Mouse (Mus musculus) limb, embryonic 12.5 days (tissue): ENCODE data around the gene Cib4. TPM values are rescaled to one million over a fixed set of nuclear protein-coding genes. Genes with fewer than 3 reads are reported as not detected.

Experiments
- ATAC-seq: fragments of 200-750 bp; cut with Nextera tagmentation; 2 replicates; pipeline ENCODE4 v1.8.0; 2017; ENCODE audit warnings: low read depth, moderate TSS enrichment; ENCODE audit not compliant: insufficient number of reproducible peaks, insufficient read depth, low FRiP score, low TSS enrichment
- H3K27ac ChIP-seq: fragments of 300-500 bp; sonication (generic); 2 replicates; pipeline ENCODE4 v1.5.1; 2016; ENCODE audit warnings: mild to moderate bottlenecking, moderate library complexity
- H3K27me3 ChIP-seq: fragments of 300-500 bp; sonication (generic); 2 replicates; pipeline ENCODE4 v1.6.1; 2016; ENCODE audit warnings: mild to moderate bottlenecking, moderate library complexity
- H3K36me3 ChIP-seq: fragments of 300-500 bp; sonication (generic); 2 replicates; pipeline ENCODE4 v1.6.1; 2016; ENCODE audit warnings: mild to moderate bottlenecking, moderate library complexity
- H3K4me1 ChIP-seq: fragments of 300-500 bp; sonication (generic); replicated peaks from 2 replicates; pipeline ENCODE4 v1.6.1; 2016
- H3K4me2 ChIP-seq: fragments of 300-500 bp; sonication (generic); 2 replicates; pipeline ENCODE4 v1.6.1; 2016; ENCODE audit warnings: mild to moderate bottlenecking, moderate library complexity
- H3K4me3 ChIP-seq: fragments of 300-500 bp; sonication (generic); replicated peaks from 2 replicates; pipeline ENCODE4 v1.5.1; 2016; ENCODE audit warnings: mild to moderate bottlenecking
- H3K9ac ChIP-seq: fragments of 300-500 bp; sonication (generic); replicated peaks from 2 replicates; pipeline ENCODE4 v1.6.1; 2016; ENCODE audit warnings: mild to moderate bottlenecking, moderate library complexity
- H3K9me3 ChIP-seq: fragments of 300-500 bp; sonication (generic); 2 replicates; pipeline ENCODE4 v1.6.1; 2016; ENCODE audit warnings: mild to moderate bottlenecking, moderate library complexity
- WGBS: fragments of 180-500 bp; shearing (Covaris S2); methylation state at CpG from one replicate; pipeline ENCODE4 v1.1.7; 2016; 5-methylcytosine and 5-hydroxymethylcytosine counted together
- polyA plus RNA-seq: library from polyadenylated mRNA; unstranded; fragments of >200 nt; fragmentation: Nextera tagmentation; extraction: Ambion mirVana; gene quantifications from 2 replicates; pipeline ENCODE4 v1.2.1, GENCODE M21; 2016

Gene Cib4
- polyA plus RNA-seq, 1 experiment from 2014 or later: not detected

DNA sequence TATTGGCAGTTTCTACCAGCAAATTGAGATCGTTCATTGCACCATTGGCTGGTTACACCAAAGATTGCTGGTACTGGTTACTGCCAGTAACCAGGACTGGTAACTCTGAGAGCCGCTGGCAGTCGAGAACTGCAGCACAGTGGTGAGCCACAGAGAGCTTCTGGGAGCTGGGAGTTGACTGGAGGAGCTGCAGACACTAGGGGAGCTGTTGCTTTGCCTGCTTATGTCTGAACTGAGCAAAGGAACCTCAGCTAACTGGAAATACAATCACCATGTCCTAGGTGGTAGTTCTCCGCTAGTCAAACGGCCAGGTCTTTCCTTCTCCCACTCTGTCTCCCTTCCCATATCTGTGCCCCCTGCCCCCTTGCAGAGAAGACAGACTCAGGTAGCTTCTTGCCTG, 103.4 kb downstream of the Cib4 start:
- 0 out of 2 replicates have a peak, but pooled peaks cover 3% of the 10 kb centered on the region for H3K27me3 ChIP-seq
- no peak for ATAC-seq
- H3K27ac ChIP-seq: no peak overlapping the region
- H3K36me3 ChIP-seq: no peaks in the 10 kb centered on the region
- no peaks in the 10 kb centered on the region for H3K9me3 ChIP-seq
- H3K4me2 ChIP-seq: no peak overlapping the region
- H3K9ac ChIP-seq: no peak overlapping the region
- H3K4me3 ChIP-seq: no peak overlapping the region
- WGBS: 67% methylated on average over 5 of the region's 5 CpGs
- peaks cover 11% of the 10 kb centered on the region; the same call in 1 of the 2 replicates for H3K4me1 ChIP-seq

DNA sequence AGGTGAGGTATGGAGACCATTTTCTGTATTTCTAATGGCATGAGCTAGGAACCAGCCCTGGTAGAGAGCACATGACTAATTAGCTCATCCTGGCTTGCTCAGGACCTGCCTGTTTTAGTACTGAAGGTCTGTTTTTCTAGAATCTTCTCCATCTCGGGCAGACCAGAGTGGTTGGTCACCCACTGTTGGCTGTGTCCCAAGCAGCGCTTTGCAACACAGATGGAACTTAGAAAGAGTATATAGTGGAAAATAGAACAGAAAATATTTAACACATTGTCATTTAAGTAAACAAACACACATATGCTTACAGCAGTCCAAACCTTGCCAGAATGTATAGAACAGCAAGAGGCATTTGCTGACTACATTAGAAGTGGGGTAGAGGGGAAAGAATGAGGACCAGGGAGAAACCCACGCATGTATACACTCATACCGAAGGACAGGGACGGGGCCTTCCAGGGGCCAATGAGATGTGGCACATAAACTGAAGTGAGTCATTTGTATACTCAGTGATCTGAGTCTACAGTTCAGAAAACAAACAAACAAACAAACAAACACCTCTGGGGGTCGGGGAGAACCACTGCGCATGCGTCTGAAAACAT, 105.2 kb downstream of the Cib4 start:
- Histone ChIP-seq H3K27me3 (no peaks in the 10 kb centered on the region), H3K27ac (no peak overlapping the region), H3K36me3 (no peaks in the 10 kb centered on the region), H3K9ac (no peak overlapping the region), H3K9me3 (no peaks in the 10 kb centered on the region), H3K4me1 (peaks cover 11% of the 10 kb centered on the region; the same call in 1 of the 2 replicates), H3K4me3 (no peak overlapping the region), H3K4me2 (no peak overlapping the region)
- ATAC-seq: no peak
- WGBS: 87% methylated on average over 8 of the region's 8 CpGs

DNA sequence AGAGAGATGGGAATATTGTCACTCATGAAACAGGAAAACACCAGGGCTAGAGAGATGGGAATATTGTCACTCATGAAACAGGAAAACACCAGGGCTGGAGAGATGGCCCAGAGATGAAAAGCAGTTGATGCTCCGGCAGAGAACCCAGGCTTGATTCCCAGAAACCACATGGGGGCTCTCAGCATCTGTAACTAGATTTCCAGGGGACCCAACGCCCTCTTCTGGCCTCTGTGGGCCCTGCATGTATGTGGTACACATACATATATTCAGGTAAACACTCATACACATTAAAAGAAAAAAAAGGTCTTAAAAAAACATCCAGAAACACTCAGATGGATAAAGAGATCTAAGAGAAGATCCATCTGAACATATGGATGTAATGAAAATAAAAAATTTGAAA, 106.7 kb downstream of the Cib4 start:
- ATAC-seq: no peak
- no peak overlapping the region for H3K27ac ChIP-seq
- peaks cover 6% of the 10 kb centered on the region; the same call in 1 of the 2 replicates for H3K4me1 ChIP-seq
- H3K4me2 ChIP-seq: no peak overlapping the region
- H3K9me3 ChIP-seq: no peaks in the 10 kb centered on the region
- no peak overlapping the region for H3K9ac ChIP-seq
- no peak overlapping the region for H3K4me3 ChIP-seq
- 48% methylated on average over 2 of the region's 2 CpGs for WGBS
- no peaks in the 10 kb centered on the region for H3K36me3 ChIP-seq
- no peaks in the 10 kb centered on the region for H3K27me3 ChIP-seq

Other genes starting within 250 kb of the Cib4 start
- 0.24 and 0.40 TPM in 2 replicates for gene Otof, start 83.9 kb downstream of the Cib4 start, polyA plus RNA-seq
- gene 1700001C02Rik, start 79.8 kb downstream of the Cib4 start, polyA plus RNA-seq: not detected in 2 replicates
- 0.18 and 0.30 TPM in 2 replicates for gene Kcnk3, start 42.3 kb upstream of the Cib4 start, polyA plus RNA-seq
- gene Slc35f6, start 102.1 kb upstream of the Cib4 start, polyA plus RNA-seq: 19.9 and 22.1 TPM in 2 replicates
- 402 and 439 TPM in 2 replicates for gene Cenpa, start 120.9 kb upstream of the Cib4 start, polyA plus RNA-seq
- 5.4 and 5.5 TPM in 2 replicates for gene Dpysl5, start 165.7 kb upstream of the Cib4 start, polyA plus RNA-seq